Mouse (Mus musculus) naive thymus-derived CD4-positive, alpha-beta T cell, adult 2 months (primary cell): ENCODE results near the gene Fam234b.

Experiments used
- DNase-seq: peaks from one replicate; pipeline ENCODE4 v3.0.0-alpha.2; 2011; ENCODE audit warnings: low read depth

Gene Fam234b

GRCm38 (mm10) chr6:135223786-135224416 lies 26.1 kb downstream of the Fam234b start:
- no peak for DNase-seq

DNA sequence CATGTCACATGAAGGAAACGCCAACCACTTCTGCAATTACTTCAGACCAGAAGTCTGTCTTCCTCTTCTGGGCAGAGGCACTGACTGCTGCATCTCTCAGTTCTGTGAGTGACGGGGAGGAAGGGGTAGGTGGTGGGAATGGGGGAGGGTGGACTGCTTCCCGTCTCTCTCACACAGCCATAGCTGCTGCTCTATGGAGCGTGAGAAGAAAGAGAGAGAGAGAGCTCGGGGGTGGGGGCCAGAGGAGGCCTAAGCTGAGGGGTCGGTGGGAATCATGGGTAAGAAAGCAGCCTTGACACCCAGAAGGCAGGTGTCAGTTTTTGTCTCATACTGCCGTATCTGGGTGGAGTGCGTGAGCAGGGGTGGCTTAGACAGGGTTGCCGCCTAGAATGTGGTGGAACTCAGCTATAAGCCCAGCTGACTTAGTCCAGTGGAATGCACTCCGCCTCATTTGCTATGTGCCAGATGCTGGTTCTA lies 30.7 kb downstream of the Fam234b start:
- DNase-seq: no peak

- no peak for DNase-seq
These were observed 32.8 kb downstream of the Fam234b start for GRCm38 (mm10) chr6:135230586-135230985.

- DNase-seq: no peak
These were observed 34.8 kb downstream of the Fam234b start for GRCm38 (mm10) chr6:135232443-135233182.

GRCm38 (mm10) chr6:135235742-135236141 lies 38.0 kb downstream of the Fam234b start:
- no peak for DNase-seq

DNA sequence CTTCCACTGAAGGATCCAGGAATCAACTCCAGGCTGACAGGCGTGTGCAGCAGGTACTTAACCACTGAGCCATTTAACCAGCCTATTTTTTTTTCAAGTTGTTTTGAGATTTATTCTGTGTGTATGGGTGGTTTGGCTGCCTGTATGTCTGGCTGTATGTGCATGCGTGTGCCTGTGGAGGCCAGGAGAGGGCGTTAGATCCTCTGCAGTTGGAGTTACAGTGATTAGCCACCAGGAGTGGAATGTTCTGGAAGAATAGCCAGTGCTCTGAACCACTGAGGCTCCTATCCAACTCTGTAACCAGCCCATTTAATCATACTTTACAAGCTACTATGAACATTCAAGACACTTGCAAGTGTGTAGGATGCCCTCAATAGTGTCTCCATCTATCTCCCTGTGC lies 38.8 kb downstream of the Fam234b start:
- DNase-seq: no peak

DNA sequence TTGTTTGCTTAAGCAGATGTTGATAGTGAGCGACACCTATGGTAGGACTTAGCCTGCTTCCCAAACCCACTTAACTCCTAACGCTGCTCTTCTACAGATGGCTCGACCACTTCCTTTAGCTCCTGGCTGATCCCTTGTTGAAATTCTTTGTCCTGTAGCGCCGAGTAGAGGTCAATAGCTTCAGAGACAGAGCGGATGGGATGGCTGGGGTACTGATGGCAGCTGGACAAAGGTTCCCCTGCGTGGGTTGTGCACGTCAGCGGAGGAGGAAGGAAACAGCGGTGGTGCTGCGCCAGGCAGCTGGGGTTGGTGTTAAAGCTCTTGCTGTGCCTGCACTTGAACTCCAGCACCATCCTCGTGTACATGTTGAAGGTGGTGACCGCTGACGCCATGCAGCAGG lies 39.5 kb downstream of the Fam234b start:
- peak; percentile 27 for DNase-seq

- DNase-seq: no peak
These were observed 40.4 kb downstream of the Fam234b start for GRCm38 (mm10) chr6:135238211-135238610.

- DNase-seq: no peak
These were observed 42.6 kb downstream of the Fam234b start for GRCm38 (mm10) chr6:135240361-135240760.

DNA sequence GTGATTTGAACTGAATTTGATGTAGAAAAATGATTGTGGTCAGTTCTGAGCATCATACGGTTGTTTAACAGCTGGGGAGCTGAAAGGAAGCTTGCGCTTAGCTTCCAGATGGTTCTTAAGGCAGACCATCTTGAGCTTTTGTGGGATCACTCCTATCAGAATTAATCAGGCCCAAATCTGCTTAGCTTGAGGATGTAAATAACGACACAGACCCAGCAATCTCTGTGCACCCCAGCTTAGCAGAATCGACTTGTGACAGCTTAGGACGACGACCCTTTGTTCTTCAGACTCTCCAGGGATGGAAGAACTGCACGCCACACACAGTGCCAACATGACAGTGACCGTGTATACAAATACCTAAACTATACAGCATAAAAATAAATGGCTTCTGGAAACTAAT lies 47.8 kb downstream of the Fam234b start:
- no peak for DNase-seq

- no peak for DNase-seq
These were observed 50.1 kb downstream of the Fam234b start for GRCm38 (mm10) chr6:135247861-135248260.

DNA sequence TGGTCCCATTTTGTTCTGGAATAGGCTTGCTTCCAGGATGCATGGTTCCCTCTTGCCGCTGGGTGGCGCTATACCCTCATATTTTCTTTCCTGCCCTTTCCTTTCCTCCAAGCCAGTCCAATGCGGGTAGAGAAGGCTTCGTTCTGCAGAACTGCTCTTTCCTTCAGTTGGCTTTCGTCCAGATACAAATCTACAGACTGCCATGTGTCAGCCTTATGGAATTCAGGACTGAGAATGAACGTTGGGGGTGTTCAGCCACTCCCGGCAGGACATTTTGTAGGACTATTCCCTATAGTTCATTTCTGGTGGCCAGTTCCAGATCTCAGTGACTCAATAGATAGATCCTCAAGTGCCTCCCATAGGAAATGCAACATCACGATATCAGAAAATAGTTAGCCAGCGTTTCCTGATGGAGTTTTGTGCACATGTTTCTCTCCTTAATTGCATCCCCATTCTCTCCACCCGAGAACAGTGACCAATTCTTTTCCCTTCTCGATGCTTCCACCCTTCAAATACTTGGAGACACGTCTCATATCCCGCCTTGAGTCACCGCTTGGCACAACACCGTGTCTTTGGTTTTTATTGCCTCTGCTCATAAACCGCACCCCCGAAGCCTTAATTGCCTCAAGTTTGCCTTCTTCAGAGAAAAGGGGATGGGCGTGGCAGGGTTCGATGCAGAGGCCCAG lies 52.2 kb downstream of the Fam234b start:
- DNase-seq: peak; percentile 67

GRCm38 (mm10) chr6:135250926-135251699 lies 53.3 kb downstream of the Fam234b start:
- DNase-seq: no peak

DNA sequence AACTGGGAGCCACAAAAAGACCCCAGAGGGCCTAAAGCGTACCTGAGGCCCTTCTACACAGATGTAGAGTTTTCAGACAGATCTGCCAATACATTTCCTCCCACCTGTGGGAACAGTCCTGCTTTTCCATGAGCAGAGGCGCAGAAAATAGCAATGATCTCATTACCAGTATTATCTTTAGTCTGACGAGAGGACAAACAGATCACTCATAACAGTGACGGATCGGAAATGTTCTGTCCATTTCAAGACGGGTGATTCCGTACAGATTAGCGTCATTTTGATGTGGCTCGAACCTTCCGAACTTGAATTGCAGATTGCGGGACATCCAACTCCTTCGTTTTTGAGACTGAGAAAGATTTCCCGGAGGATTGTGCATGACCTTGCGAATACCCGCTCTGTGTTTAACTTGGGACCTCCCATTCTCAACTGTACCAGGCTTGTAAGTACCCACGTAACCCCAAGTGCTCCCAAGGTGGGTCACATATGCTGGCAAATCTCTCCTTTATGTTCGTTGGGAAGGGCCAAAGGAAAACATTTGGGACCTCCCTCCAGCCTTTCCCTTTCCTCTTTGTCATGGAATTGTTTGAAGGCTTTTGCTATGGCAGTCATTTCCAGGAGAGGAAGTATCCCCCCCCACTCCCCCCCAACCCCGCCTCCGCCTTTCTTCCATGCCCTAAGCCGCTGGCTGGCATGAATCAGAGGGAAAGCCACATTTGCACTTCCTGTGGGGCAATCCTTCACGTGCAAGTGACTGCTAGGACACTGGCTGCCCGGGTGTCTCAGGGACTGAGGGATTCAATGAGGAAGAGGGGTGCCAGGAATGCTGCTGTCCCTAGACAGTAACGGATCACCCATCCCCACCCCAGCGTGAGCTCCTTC lies 54.3 kb downstream of the Fam234b start:
- DNase-seq: no peak

- DNase-seq: peak; percentile 55
These were observed 54.9 kb downstream of the Fam234b start for GRCm38 (mm10) chr6:135252728-135253077.

DNA sequence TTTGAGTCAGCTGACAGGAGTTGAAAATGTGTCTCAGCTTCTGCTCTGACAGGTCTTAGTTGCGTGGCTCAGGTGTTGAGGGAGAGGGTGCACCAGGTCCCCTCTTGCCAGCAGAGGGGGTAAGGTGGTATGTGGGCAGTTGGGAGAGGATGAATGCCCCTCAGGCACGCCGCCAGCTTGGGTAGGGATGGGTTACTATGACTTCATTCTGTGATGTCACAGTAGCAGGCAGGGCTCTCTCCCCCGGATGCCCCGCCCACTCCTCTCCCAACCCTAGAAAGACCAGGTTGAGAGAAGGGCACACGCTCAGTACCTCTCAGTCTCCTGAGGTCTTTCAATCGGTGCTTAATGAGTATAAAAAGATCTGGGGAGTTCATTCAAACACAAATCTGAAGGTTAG lies 56.4 kb downstream of the Fam234b start, which contains the start of gene Gsg1:
TSS of gene Gsg1 (minus strand) at position 199 of the 400 bp plus-strand sequence.
- DNase-seq: no peak

DNA sequence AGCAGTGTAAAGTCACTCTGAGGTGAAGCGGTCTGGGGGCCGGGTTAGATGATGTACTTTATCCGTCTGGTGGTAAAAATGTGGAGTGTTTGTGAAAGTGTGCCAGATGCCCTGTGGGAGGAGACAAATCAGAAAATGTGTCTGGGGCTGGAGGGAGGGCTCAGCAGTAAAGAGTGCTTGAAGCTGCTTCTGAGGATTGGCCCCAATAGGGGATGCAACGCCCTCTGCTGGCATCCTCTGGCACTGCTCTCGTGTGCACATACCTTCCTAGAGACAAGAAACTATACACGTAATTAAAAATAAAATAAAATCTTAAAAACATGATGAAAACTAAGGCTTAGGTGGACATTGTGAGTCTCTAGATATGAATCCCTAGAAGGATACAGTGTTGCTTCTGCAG lies 62.7 kb downstream of the Fam234b start:
- no peak for DNase-seq

- no peak for DNase-seq
These were observed 63.3 kb downstream of the Fam234b start for GRCm38 (mm10) chr6:135261124-135261523.

DNA sequence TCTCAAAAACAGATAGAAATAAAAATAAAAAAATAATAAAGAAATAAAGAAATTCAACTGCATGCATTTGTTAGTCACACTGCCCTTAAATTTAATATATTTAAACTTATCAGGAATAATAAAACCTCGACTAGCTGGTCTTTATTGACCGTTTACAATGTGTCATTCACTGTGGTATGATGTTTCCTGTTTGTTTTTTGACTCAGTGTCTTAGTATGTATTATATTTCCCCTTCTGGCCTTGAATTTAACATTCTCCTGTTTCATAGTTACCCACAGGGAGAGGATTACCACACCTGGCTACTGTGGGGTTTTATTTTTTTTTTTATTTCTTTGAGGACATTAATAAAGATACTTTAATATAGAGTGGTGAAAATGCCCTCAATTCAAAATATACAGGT lies 64.8 kb downstream of the Fam234b start:
- DNase-seq: no peak

DNA sequence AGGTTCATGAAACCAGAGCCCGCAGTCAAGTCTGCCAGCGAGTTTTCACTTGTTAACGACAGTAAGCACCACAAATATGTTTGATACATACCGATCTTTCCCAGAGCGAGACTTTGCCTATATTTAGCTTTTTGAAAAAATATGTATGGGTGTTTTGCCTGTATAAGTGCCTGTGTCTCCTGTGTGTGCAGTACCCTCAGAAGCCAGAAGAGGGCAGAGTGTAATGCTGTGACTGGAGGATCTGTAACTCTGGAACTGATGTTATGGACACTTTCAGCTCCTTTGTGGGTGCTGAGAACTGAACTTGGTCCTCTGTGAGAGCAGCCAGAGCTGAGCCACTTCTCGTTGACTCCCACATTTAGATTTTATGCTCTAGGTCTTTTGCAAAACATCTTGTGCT lies 66.4 kb downstream of the Fam234b start:
- DNase-seq: no peak

- DNase-seq: no peak
These were observed 68.3 kb downstream of the Fam234b start for GRCm38 (mm10) chr6:135266056-135266455.
